Mouse (Mus musculus) embryo, embryonic 10.5 days (tissue): ENCODE measurements around the gene Afap1l2.

Source experiments
- DNase-seq: peaks from one replicate; pipeline ENCODE4 v3.0.0-alpha.2; 2015; ENCODE audit warnings: low spot score

Gene Afap1l2

DNA sequence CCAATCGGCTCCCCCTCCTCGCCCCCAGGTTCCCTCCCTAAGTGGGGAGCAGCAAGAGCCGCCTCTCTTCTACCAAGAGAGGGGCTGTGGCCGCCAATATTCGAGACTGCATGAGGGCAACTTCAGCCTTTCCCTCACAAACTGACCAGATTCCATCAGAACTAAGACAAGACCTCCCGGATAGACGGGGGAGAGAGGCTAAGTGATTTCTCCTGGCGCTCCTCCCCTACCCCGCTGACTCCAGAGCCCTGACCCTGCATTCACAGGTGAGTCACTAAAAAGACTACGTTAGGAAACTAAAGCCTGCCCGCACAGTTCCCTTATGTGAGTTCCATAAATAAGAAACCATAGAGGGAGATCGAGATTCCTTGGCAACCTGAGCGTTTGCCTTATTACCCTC lies 1.2 kb downstream of the Afap1l2 start:
- DNase-seq: no peak

- no peak for DNase-seq
Measured at GRCm38 (mm10) chr19:57005062-57005461, 3.0 kb downstream of the Afap1l2 start.

GRCm38 (mm10) chr19:57003460-57003810 lies 4.6 kb downstream of the Afap1l2 start:
- DNase-seq: no peak

GRCm38 (mm10) chr19:57002741-57003459 lies 5.1 kb downstream of the Afap1l2 start:
- no peak for DNase-seq

DNA sequence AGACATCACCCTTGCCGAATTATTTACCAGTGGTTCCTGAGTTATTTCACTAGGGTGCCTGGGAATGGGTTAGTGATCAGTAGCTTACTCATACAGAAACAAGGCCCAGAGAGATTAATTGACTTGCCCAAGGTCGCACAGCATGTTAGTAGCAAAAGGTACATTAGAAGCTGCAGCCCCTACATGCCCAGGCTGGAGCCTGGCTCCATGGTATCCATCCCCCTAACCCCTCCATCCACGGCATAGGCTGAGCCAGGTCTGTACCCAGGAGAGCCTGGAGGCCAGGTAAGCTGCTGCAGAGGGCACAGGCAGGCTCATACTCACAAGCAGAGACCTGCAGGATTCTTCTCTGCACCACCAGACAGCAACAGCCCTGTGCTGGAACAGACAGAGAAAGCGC lies 6.1 kb downstream of the Afap1l2 start:
- no peak for DNase-seq

DNA sequence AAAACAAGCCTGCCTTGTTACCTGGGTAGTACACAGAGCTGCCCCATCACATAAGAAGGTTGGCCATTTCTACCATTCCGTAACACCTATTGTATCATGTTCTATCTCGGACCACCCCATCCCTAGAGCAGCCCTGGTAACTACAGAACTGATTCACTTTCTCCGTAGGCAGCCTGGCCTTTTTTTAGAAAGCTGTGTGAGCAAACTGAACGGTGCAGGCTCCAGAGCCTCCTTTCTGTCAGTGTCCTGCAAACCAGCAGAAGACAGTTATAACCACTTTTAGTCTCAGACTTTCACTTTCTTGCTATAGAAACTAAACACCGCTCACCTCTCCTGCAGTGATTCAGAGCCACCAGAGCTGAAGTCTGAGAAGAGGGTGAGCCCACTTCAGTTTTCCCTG lies 7.4 kb downstream of the Afap1l2 start:
- DNase-seq: no peak

- no peak for DNase-seq
Measured at GRCm38 (mm10) chr19:56999781-57000180, 8.2 kb downstream of the Afap1l2 start.

- no peak for DNase-seq
Measured at GRCm38 (mm10) chr19:56998910-56999309, 9.1 kb downstream of the Afap1l2 start.

DNA sequence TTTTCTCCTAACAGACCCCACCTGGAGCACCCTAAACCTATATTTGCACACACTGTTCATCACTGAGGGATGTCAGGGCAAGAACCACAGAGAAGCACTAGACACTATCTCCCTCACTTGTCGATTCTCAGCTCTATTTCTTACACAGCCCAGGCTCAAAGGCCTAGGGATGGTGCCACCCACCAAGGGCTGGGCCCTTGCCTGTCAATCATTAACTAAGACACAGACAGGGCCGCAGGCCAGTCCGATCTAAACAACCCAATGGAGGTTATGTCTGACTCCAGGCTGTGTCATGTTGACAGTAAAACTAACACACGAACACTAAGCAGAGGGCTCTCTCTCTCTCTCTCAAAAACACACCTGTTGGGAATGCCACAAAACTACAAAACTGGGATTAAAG lies 9.7 kb downstream of the Afap1l2 start:
- DNase-seq: no peak

- peak; percentile 84 for DNase-seq
Measured at GRCm38 (mm10) chr19:56997164-56997599, 10.8 kb downstream of the Afap1l2 start.

GRCm38 (mm10) chr19:56995441-56995840 lies 12.6 kb downstream of the Afap1l2 start:
- DNase-seq: no peak

- no peak for DNase-seq
Measured at GRCm38 (mm10) chr19:56994653-56995052, 13.4 kb downstream of the Afap1l2 start.

GRCm38 (mm10) chr19:56993763-56994162 lies 14.3 kb downstream of the Afap1l2 start:
- DNase-seq: no peak

GRCm38 (mm10) chr19:56992978-56993545 lies 15.0 kb downstream of the Afap1l2 start:
- DNase-seq: no peak

- peak; percentile 67 for DNase-seq
Measured at GRCm38 (mm10) chr19:56990367-56991111, 17.5 kb downstream of the Afap1l2 start.

DNA sequence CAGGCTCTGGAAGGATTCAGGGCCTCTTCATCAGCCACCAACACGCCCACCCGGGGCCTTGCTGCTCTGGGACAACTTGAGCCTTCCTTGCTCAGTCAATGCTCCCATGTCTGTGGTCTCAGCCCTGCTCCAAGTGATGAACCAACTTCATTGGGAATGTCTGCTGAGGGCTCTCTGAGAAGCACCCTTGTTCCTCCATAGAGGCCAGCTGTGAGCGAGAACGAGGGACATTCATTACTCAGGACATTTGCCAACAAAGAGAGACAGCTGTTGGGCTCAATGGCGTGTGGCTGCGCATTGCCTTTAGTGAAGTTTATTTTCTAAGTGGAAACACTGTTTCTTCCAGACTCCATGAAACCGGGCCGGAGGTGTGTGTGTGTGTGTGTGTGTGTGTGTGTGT lies 18.9 kb downstream of the Afap1l2 start:
- DNase-seq: no peak

DNA sequence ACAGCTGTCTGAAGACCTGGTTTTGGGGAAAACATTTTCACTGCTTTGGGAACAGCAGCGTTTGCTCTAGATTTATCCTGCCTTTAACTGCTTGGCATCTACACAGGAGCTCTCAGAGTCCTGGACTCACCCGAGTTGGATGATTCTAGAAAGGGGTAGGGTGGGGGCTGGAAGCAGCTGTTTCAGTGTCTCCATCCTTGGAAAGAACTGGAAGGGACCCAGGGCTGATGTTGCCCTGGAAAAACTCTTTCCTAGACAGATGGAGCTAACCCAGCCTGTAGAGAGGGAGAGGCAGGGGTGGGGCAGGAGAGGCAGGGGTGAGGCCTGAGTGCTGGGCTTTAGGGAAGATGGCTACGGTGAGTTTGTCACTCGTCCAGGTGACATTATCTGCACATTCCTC lies 23.8 kb downstream of the Afap1l2 start:
- no peak for DNase-seq

GRCm38 (mm10) chr19:56983757-56984156 lies 24.3 kb downstream of the Afap1l2 start:
- no peak for DNase-seq

DNA sequence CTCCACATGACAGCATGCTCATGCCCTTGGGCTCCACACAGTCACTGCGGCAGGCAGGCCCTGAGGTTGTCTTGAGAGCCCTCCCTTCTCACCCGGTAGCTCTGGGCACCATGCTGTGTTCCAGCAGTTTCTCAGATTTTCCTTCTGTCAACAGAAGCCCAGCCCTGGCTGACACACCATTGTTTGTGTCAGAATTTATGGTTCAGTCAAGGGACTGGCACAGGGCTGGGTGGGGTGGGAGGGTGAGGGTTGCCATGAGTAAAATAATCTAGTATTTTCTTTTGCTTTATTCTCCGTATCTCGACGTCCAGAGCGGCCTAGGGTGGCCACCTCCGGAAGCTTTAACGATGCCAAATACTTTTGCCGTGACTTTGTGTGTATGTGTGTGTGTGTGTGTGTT lies 26.3 kb downstream of the Afap1l2 start:
- DNase-seq: no peak

DNA sequence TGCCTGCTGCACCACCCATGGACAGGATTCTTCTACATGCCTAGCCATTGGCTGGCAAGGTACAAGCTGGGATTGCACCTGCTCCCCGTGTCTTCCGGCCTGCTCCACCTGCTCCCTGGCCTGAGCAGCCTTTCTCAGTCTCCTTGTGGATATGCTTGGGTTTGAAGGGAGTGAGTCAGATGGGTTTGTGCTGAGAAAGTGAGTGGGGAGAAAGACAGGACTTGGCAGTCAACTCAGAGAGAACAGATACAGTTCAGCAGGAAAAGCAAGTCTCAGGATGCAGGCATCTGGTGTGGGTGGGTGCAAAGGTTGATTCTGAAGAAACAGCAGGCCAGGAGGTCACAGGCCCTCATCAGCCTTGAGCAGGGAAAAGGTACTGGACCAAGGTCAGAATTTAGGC lies 27.2 kb downstream of the Afap1l2 start:
- DNase-seq: no peak

GRCm38 (mm10) chr19:56976962-56977948 lies 30.8 kb downstream of the Afap1l2 start:
- DNase-seq: no peak

DNA sequence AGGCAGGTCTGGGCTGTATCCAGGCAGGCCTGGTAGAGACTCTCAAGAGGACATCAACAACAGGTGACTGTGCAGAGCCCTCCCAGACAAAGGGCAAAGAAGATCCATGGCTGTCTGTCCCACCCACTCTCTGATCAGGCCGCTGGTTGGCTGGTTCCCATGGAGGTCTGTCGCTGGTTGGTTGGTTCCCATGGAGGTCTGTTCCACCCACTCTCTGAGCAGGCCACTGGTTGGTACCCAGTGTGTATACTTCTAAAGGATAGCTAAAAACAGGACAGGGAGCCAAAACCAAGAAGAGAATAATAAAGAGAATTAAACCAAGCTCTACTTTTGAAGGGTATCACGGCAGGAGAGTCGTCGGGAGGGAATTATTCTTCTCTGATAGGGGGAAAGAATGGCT lies 31.5 kb downstream of the Afap1l2 start:
- DNase-seq: no peak
